In the genomic region with DNA sequence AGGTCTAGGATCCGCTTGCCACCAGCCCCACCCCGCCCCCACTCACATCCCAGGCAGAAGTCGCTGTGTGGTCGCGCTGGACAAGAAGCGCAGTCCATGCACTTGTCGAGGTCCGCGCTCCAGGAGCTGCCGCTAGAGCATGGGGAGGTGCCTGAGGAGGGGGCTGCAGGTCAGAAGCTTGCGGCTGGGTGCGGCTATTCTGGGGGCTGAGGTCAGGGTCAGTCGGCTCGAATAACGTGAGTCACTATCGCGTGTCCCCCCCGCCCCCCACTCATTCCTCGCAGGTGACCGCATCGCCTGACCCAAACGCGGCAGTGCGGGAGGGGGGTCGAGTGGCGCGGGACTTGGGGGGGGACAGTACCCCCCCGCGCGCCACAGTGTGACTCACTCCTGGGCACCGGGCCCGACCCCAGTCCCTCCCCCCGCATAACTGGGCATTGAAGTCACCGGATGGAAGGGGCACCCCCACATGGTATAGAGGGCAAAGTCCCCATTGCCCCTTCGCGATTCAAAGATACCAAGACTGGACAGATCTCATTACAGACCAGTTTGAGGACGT, we compare ENCODE assay signal across 7 mouse cellular contexts. TPM values are rescaled to one million over a fixed set of nuclear protein-coding genes. Genes with fewer than 3 reads are reported as not detected.
DNase-seq lines count a peak whose midpoint lies in the region; ATAC-seq and TF ChIP-seq lines count a peak whose summit lies in the region.

No protein-coding gene starts in this region.

- no peaks in the 10 kb centered on the region for H3K27me3 ChIP-seq in C2C12 (ENCODE audit: control insufficient read depth, insufficient read depth, insufficient read length)
- no peaks in the 10 kb centered on the region for H3K27me3 ChIP-seq in MEL (ENCODE audit: control insufficient read depth in 1 of 2, insufficient read depth in 2 of 2, low read length in 2 of 2)
- H3K27me3 ChIP-seq in heart, embryonic 14.5 days (ENCODE audit: control insufficient read depth, insufficient read depth, low read length): peaks cover 39% of the 10 kb centered on the region
- H3K27me3 ChIP-seq in limb, embryonic 10.5 days (ENCODE audit: low read depth, poor library complexity, severe bottlenecking): peaks cover 69% of the 10 kb centered on the region
- H3K27me3 ChIP-seq in midbrain, embryonic 15.5 days (replicated peaks): peaks cover 65% of the 10 kb centered on the region

- peaks cover 36% of the 10 kb centered on the region for H3K79me3 ChIP-seq in C2C12 (ENCODE audit: low read depth)

- peak; percentile 48 for ATAC-seq in heart, embryonic 14.5 days (ENCODE audit: insufficient number of reproducible peaks, insufficient read depth, low FRiP score, low read depth)
- ATAC-seq in midbrain, embryonic 15.5 days (replicated peaks): no peak
- ATAC-seq in erythroid progenitor cell, adult 5-6 weeks (replicated peaks; ENCODE audit: low FRiP score, poor library complexity, severe bottlenecking): no peak

- H3K9me3 ChIP-seq in MEL (replicated peaks; ENCODE audit: insufficient read depth, low read length): no peaks in the 10 kb centered on the region
- H3K9me3 ChIP-seq in heart, embryonic 14.5 days (ENCODE audit: control insufficient read depth, low read length): no peaks in the 10 kb centered on the region
- H3K9me3 ChIP-seq in limb, embryonic 10.5 days (replicated peaks): no peaks in the 10 kb centered on the region
- H3K9me3 ChIP-seq in midbrain, embryonic 15.5 days: no peaks in the 10 kb centered on the region

- peaks cover 0 to 33% of the 10 kb centered on the region in 2 experiments for H3K4me1 ChIP-seq in MEL (ENCODE audit: control insufficient read depth in 1 of 2, insufficient read depth in 2 of 2, low read length in 2 of 2)
- peaks cover 18 to 40% of the 10 kb centered on the region in 2 experiments for H3K4me1 ChIP-seq in heart, embryonic 14.5 days (ENCODE audit: control insufficient read depth in 2 of 2, insufficient read depth in 2 of 2, low read length in 2 of 2)
- peaks cover 62% of the 10 kb centered on the region for H3K4me1 ChIP-seq in limb, embryonic 10.5 days
- peaks cover 46% of the 10 kb centered on the region for H3K4me1 ChIP-seq in midbrain, embryonic 15.5 days

- H3ac ChIP-seq in C2C12 (ENCODE audit: control insufficient read depth, insufficient read length, low read depth): peak overlapping the region; percentile 95

- TF ChIP-seq EP300 in MEL (IDR thresholded peaks at IDR 0.05; ENCODE audit: low read depth in 1 of 2, low read length in 2 of 2): no peak; a peak in 1 of 4 replicates

- H3K4me2 ChIP-seq in heart, embryonic 14.5 days (ENCODE audit: low read length): peak overlapping the region; percentile 85
- peak overlapping the region; percentile 88 for H3K4me2 ChIP-seq in midbrain, embryonic 15.5 days

- WGBS in heart, embryonic 14.5 days: under 1% methylated on average over 37 of the region's 37 CpGs
- WGBS in limb, embryonic 10.5 days: under 1% methylated on average over 37 of the region's 37 CpGs
- WGBS in midbrain, embryonic 15.5 days: under 1% methylated on average over 36 of the region's 37 CpGs

- peaks cover 42% of the 10 kb centered on the region for H3K36me3 ChIP-seq in C2C12 (ENCODE audit: control insufficient read depth, insufficient read depth)
- peaks cover 0 to 21% of the 10 kb centered on the region in 2 experiments; a peak in 2 of 4 replicates for H3K36me3 ChIP-seq in MEL (ENCODE audit: control insufficient read depth in 1 of 2, insufficient read depth in 2 of 2, low read length in 2 of 2)
- no peaks in the 10 kb centered on the region for H3K36me3 ChIP-seq in heart, embryonic 14.5 days (ENCODE audit: control insufficient read depth, insufficient read depth, low read length)
- no peaks in the 10 kb centered on the region for H3K36me3 ChIP-seq in limb, embryonic 10.5 days
- H3K36me3 ChIP-seq in midbrain, embryonic 15.5 days (replicated peaks): no peaks in the 10 kb centered on the region

- H3K4me3 ChIP-seq in C2C12 (ENCODE audit: insufficient read depth, poor library complexity, severe bottlenecking) (peak overlapping the region; percentile 87), MEL (ENCODE audit: control insufficient read depth in 1 of 2, insufficient read depth in 1 of 2, low read depth in 2 of 2, low read length in 2 of 2) (peak overlapping the region; percentile 81 to 89)
- H3K4me3 ChIP-seq in heart, embryonic 14.5 days (ENCODE audit: control insufficient read depth in 1 of 2, insufficient read depth in 1 of 2, low read depth in 1 of 2, low read length in 2 of 2): peak overlapping the region; percentile 72 to 95
- peak overlapping the region; percentile 58 for H3K4me3 ChIP-seq in limb, embryonic 10.5 days
- peak overlapping the region; percentile 45 for H3K4me3 ChIP-seq in midbrain, embryonic 15.5 days

- peak overlapping the region; percentile 86 for H3K9ac ChIP-seq in MEL (ENCODE audit: control insufficient read depth, low read depth, low read length, poor library complexity, severe bottlenecking)
- peak overlapping the region; percentile 91 for H3K9ac ChIP-seq in heart, embryonic 14.5 days (ENCODE audit: low read length)
- peak overlapping the region; percentile 31 for H3K9ac ChIP-seq in midbrain, embryonic 15.5 days

- no peak for TF ChIP-seq POLR2A in MEL (IDR thresholded peaks at IDR 0.05; ENCODE audit: control insufficient read depth in 1 of 2, insufficient read depth in 1 of 2, low read depth in 1 of 2, low read length in 2 of 2, poor library complexity in 1 of 2)

- TF ChIP-seq CTCF in C2C12 (IDR thresholded peaks at IDR 0.05; ENCODE audit: control insufficient read depth, insufficient read depth, insufficient read length) (no peak), MEL (IDR thresholded peaks at IDR 0.05 in 2 of 3, conservative IDR thresholded peaks at IDR 0.05 in 1 of 3; ENCODE audit: control insufficient read depth in 1 of 3, insufficient read depth in 1 of 3, low read depth in 2 of 3, low read length in 3 of 3, poor library complexity in 1 of 3, severe bottlenecking in 1 of 3) (no peak)

- H3K27ac ChIP-seq in MEL (ENCODE audit: control insufficient read depth, low read depth, low read length): peak overlapping the region; percentile 66
- H3K27ac ChIP-seq in heart, embryonic 14.5 days (replicated peaks in 1 of 2; ENCODE audit: control insufficient read depth in 1 of 2, insufficient read depth in 1 of 2, low read depth in 2 of 2, low read length in 2 of 2): peak overlapping the region; percentile 97 to 99
- H3K27ac ChIP-seq in limb, embryonic 10.5 days: peak overlapping the region; percentile 37; the same call in 1 of the 2 replicates
- H3K27ac ChIP-seq in midbrain, embryonic 15.5 days: no peak overlapping the region

- peaks cover 57% of the 10 kb centered on the region for H3K79me2 ChIP-seq in C2C12 (ENCODE audit: control insufficient read depth, insufficient read depth)
- H3K79me2 ChIP-seq in MEL (ENCODE audit: control insufficient read depth, insufficient read depth, low read length, poor library complexity): peaks cover 15% of the 10 kb centered on the region

- no peak for TF ChIP-seq RAD21 in MEL (IDR thresholded peaks at IDR 0.05; ENCODE audit: low read depth, low read length)

- DNase-seq in MEL (ENCODE audit: low read depth, low spot score): peak; percentile 58
- DNase-seq in embryo, embryonic 11 days: peak; percentile 56
- DNase-seq in limb, embryonic 10.5 days (ENCODE audit: low spot score): peak; percentile 60

RNA-seq across cellular contexts. Expression of gene Tnfrsf12a, which starts 0.7 kb away (rescaled TPM):
- polyA plus RNA-seq in C2C12 (2012; fragmentation: generic; extraction: Trizol) (916 TPM), MEL (2012; ENCODE audit: insufficient read depth in 1 of 2, insufficient read length in 2 of 2, low read depth in 1 of 2, low replicate concordance in 2 of 2, missing spikeins in 1 of 2) (10 to 100 TPM in 1 of 2 experiments, not detected in 1; 14.7 TPM)
- total RNA-seq in MEL (2012; rRNA removed): 15.4 and 18.8 TPM in 2 replicates
- polyA plus RNA-seq in heart, embryonic 14.5 days (2014; fragmentation: Nextera tagmentation; extraction: Ambion mirVana): 107 and 114 TPM in 2 replicates
- polyA plus RNA-seq in limb, embryonic 10.5 days (2016; fragmentation: Nextera tagmentation; extraction: Ambion mirVana): 5.2 and 5.6 TPM in 2 replicates
- polyA plus RNA-seq in midbrain, embryonic 15.5 days (2015; fragmentation: Nextera tagmentation; extraction: Ambion mirVana): 2.4 and 2.5 TPM in 2 replicates
- total RNA-seq in erythroid progenitor cell, adult 5-6 weeks (2015; ENCODE audit: low replicate concordance): 5.0 TPM in 1 of 2 replicates, not detected in the other
- 6.1 TPM in 1 of 2 replicates, not detected in the other for total RNA-seq in erythroid progenitor cell, adult 5-6 weeks (2017; ENCODE audit: low replicate concordance)

RNA-seq across cellular contexts. Expression of gene Cldn6, which starts 2.5 kb away (rescaled TPM):
- polyA plus RNA-seq in C2C12 (2012; fragmentation: generic; extraction: Trizol) (not detected), MEL (2012; ENCODE audit: insufficient read depth in 1 of 2, insufficient read length in 2 of 2, low read depth in 1 of 2, low replicate concordance in 2 of 2, missing spikeins in 1 of 2) (not detected)
- total RNA-seq in MEL (2012; rRNA removed): not detected in 2 replicates
- polyA plus RNA-seq in heart, embryonic 14.5 days (2014; fragmentation: Nextera tagmentation; extraction: Ambion mirVana): 0.42 TPM in 1 of 2 replicates, not detected in the other
- 32.7 and 42.1 TPM in 2 replicates for polyA plus RNA-seq in limb, embryonic 10.5 days (2016; fragmentation: Nextera tagmentation; extraction: Ambion mirVana)
- polyA plus RNA-seq in midbrain, embryonic 15.5 days (2015; fragmentation: Nextera tagmentation; extraction: Ambion mirVana): 0.23 TPM in 1 of 2 replicates, not detected in the other
- total RNA-seq in erythroid progenitor cell, adult 5-6 weeks (2015; ENCODE audit: low replicate concordance): not detected in 2 replicates
- not detected in 2 replicates for total RNA-seq in erythroid progenitor cell, adult 5-6 weeks (2017; ENCODE audit: low replicate concordance)

RNA-seq across cellular contexts. Expression of gene Thoc6, which starts 2.9 kb away (rescaled TPM):
- 60.5 TPM for polyA plus RNA-seq in C2C12 (2012; fragmentation: generic; extraction: Trizol)
- total RNA-seq in MEL (2012; rRNA removed): 26.4 and 36.9 TPM in 2 replicates
- 10 to 100 TPM in 1 of 2 experiments, not detected in 1; 62.9 TPM for polyA plus RNA-seq in MEL (2012; ENCODE audit: insufficient read depth in 1 of 2, insufficient read length in 2 of 2, low read depth in 1 of 2, low replicate concordance in 2 of 2, missing spikeins in 1 of 2)
- 31.1 and 35.0 TPM in 2 replicates for polyA plus RNA-seq in heart, embryonic 14.5 days (2014; fragmentation: Nextera tagmentation; extraction: Ambion mirVana)
- 70.4 and 71.1 TPM in 2 replicates for polyA plus RNA-seq in limb, embryonic 10.5 days (2016; fragmentation: Nextera tagmentation; extraction: Ambion mirVana)
- polyA plus RNA-seq in midbrain, embryonic 15.5 days (2015; fragmentation: Nextera tagmentation; extraction: Ambion mirVana): 39.1 and 42.9 TPM in 2 replicates
- total RNA-seq in erythroid progenitor cell, adult 5-6 weeks (2015; ENCODE audit: low replicate concordance): 11.3 and 11.9 TPM in 2 replicates
- 3.5 and 4.0 TPM in 2 replicates for total RNA-seq in erythroid progenitor cell, adult 5-6 weeks (2017; ENCODE audit: low replicate concordance)

RNA-seq across cellular contexts. Expression of gene Hcfc1r1, which starts 3.2 kb away (rescaled TPM):
- 253 TPM for polyA plus RNA-seq in C2C12 (2012; fragmentation: generic; extraction: Trizol)
- 11.0 and 15.6 TPM in 2 replicates for total RNA-seq in MEL (2012; rRNA removed)
- 10 to 100 TPM in 1 of 2 experiments, not detected in 1; 81.6 TPM for polyA plus RNA-seq in MEL (2012; ENCODE audit: insufficient read depth in 1 of 2, insufficient read length in 2 of 2, low read depth in 1 of 2, low replicate concordance in 2 of 2, missing spikeins in 1 of 2)
- 403 and 405 TPM in 2 replicates for polyA plus RNA-seq in heart, embryonic 14.5 days (2014; fragmentation: Nextera tagmentation; extraction: Ambion mirVana)
- 29.0 and 30.5 TPM in 2 replicates for polyA plus RNA-seq in limb, embryonic 10.5 days (2016; fragmentation: Nextera tagmentation; extraction: Ambion mirVana)
- 120 and 121 TPM in 2 replicates for polyA plus RNA-seq in midbrain, embryonic 15.5 days (2015; fragmentation: Nextera tagmentation; extraction: Ambion mirVana)
- 6.3 and 15.9 TPM in 2 replicates for total RNA-seq in erythroid progenitor cell, adult 5-6 weeks (2015; ENCODE audit: low replicate concordance)
- total RNA-seq in erythroid progenitor cell, adult 5-6 weeks (2017; ENCODE audit: low replicate concordance): 8.6 and 11.0 TPM in 2 replicates

RNA-seq across cellular contexts. Expression of gene Cldn9, which starts 7.3 kb away (rescaled TPM):
- polyA plus RNA-seq in C2C12 (2012; fragmentation: generic; extraction: Trizol) (0.54 TPM), MEL (2012; ENCODE audit: insufficient read depth in 1 of 2, insufficient read length in 2 of 2, low read depth in 1 of 2, low replicate concordance in 2 of 2, missing spikeins in 1 of 2) (under 1 TPM in 1 of 2 experiments, not detected in 1; 0.18 TPM)
- 0.19 and 0.26 TPM in 2 replicates for total RNA-seq in MEL (2012; rRNA removed)
- 0.14 TPM in 1 of 2 replicates, not detected in the other for polyA plus RNA-seq in heart, embryonic 14.5 days (2014; fragmentation: Nextera tagmentation; extraction: Ambion mirVana)
- polyA plus RNA-seq in limb, embryonic 10.5 days (2016; fragmentation: Nextera tagmentation; extraction: Ambion mirVana): 1.9 and 4.6 TPM in 2 replicates
- 0.68 and 0.89 TPM in 2 replicates for polyA plus RNA-seq in midbrain, embryonic 15.5 days (2015; fragmentation: Nextera tagmentation; extraction: Ambion mirVana)
- total RNA-seq in erythroid progenitor cell, adult 5-6 weeks (2015; ENCODE audit: low replicate concordance): not detected in 2 replicates
- not detected in 2 replicates for total RNA-seq in erythroid progenitor cell, adult 5-6 weeks (2017; ENCODE audit: low replicate concordance)

Comparison
In these comparisons a context has a peak if more than half of its experiments do, and no peak if none do; other contexts are left out.
1. H3K9ac ChIP-seq: peak in every context shown above with its lines; median percentile 91 in heart, embryonic 14.5 days; 86 in MEL; 31 in midbrain, embryonic 15.5 days.
2. RNA of gene Cldn6, which starts 2.5 kb away (polyA plus RNA-seq): 32.7 to 42.1 TPM in limb, embryonic 10.5 days; 0.42 TPM in heart, embryonic 14.5 days, 0.23 TPM in midbrain, embryonic 15.5 days, not detected in MEL and not detected in C2C12 (single experiment); every median in the first group is over 10 times any median in the second.
3. Peak in every context shown above with its lines, with median percentiles within 50 percentile points of each other: H3K4me3 ChIP-seq and DNase-seq.